ENCODE assay signal across 17 mouse cellular contexts in the genomic region with DNA sequence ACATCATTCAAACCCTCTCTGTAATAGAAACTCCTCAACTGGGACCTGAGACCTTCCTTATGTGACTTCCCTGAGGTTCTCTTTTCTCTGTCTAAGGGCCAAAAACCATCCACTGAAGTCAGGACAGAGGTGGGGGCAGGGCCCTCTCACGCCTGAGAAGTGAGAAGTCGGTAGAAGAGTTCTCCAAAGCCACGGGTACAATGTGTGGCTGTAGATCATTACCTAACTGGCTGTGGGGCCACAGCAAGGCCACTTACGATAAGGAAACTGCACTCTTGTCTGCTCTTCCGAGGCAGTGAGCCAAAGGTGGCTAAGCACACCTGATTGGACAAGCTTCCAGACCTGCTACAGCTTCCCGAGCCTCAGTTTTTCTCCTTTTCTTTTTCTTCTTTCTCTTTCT. TPM values are rescaled to one million over a fixed set of nuclear protein-coding genes. Genes with fewer than 3 reads are reported as not detected.
DNase-seq lines count a peak whose midpoint lies in the region; ATAC-seq and TF ChIP-seq lines count a peak whose summit lies in the region.
"Had no signal": no experiment of that assay in that cellular context is flagged by ENCODE, and none has a peak within 500 bp of the region (broad histone marks: within the 10 kb centered on the region; RNA-seq: fewer than 3 reads in every experiment).

No protein-coding gene starts in this region.

- peak; percentile 88 for ATAC-seq in intestine, embryonic 15.5 days
- peak; percentile 88 for ATAC-seq in megakaryocyte-erythroid progenitor cell, adult 5-6 weeks (replicated peaks; ENCODE audit: low FRiP score, low TSS enrichment, poor library complexity, severe bottlenecking)
- ATAC-seq: forebrain, embryonic 14.5 days; midbrain, embryonic 16.5 days had no signal

- peak overlapping the region; percentile 84 for H3K27ac ChIP-seq in bone marrow, adult 2 months (ENCODE audit: control insufficient read depth, insufficient read depth, low read depth, low read length, poor library complexity)
- H3K27ac ChIP-seq in intestine, embryonic 15.5 days = no peak overlapping the region
- H3K27ac ChIP-seq: heart, embryonic 15.5 days; hindbrain, embryonic 14.5 days had no signal

- no peak for TF ChIP-seq POLR2A in bone marrow, adult 2 months (IDR thresholded peaks at IDR 0.05; ENCODE audit: borderline replicate concordance, control insufficient read depth, low read depth, low read length)
- no peak for TF ChIP-seq POLR2A in lung, adult 2 months (IDR thresholded peaks at IDR 0.05; ENCODE audit: borderline replicate concordance, extremely low read depth, low read depth, low read length)

- no peak for TF ChIP-seq CTCF in bone marrow, adult 2 months (IDR thresholded peaks at IDR 0.05; ENCODE audit: control insufficient read depth, insufficient read depth, low read length)
- TF ChIP-seq CTCF in lung, adult 2 months (IDR thresholded peaks at IDR 0.05; ENCODE audit: insufficient read depth, low read length) = no peak

- intact Hi-C loops in left cerebral cortex, postnatal 10 days (cut with DNase I) = no loop called here

- H3K27me3 ChIP-seq in intestine, embryonic 15.5 days (replicated peaks) = no peaks in the 10 kb centered on the region

- peaks cover 8% of the 10 kb centered on the region for H3K4me1 ChIP-seq in bone marrow, adult 2 months (ENCODE audit: control insufficient read depth, insufficient read depth, low read length)
- H3K4me1 ChIP-seq in intestine, embryonic 15.5 days (replicated peaks) = peaks cover 14% of the 10 kb centered on the region
- peaks cover 19% of the 10 kb centered on the region for H3K4me1 ChIP-seq in lung, adult 2 months (ENCODE audit: control insufficient read depth, insufficient read depth, low read length)

- DNase-seq in lung, adult 2 months = peak; percentile 36
- DNase-seq in frontal cortex, adult 2 months (ENCODE audit: extremely low spot score in 1 of 2, low spot score in 1 of 2) = no peak
- no peak for DNase-seq in adrenal gland, adult 18-20 months (ENCODE audit: low spot score in 2 of 2)
- no peak for DNase-seq in left cerebral cortex, postnatal 10 days (ENCODE audit: extremely low spot score in 1 of 2, low spot score in 2 of 2)
- DNase-seq: adrenal gland, postnatal 14 days; gastrocnemius, postnatal 10 days; kidney, postnatal 14 days; layer of hippocampus, postnatal 36 days; thymus, postnatal 25 days had no signal

- no peaks in the 10 kb centered on the region for H3K9me3 ChIP-seq in intestine, embryonic 15.5 days
- H3K9me3 ChIP-seq: heart, embryonic 15.5 days had no signal

- no peak overlapping the region; the same call in 1 of the 2 replicates for H3K4me2 ChIP-seq in intestine, embryonic 15.5 days (replicated peaks)
- H3K4me2 ChIP-seq: heart, embryonic 15.5 days; hindbrain, embryonic 14.5 days had no signal

- 12% methylated on average over 6 of the region's 6 CpGs for WGBS in bone marrow, adult 2 months
- WGBS in intestine, embryonic 15.5 days = 52% methylated on average over 6 of the region's 6 CpGs
- 62% methylated on average over 6 of the region's 6 CpGs for WGBS in lung, adult 2 months

- no peaks in the 10 kb centered on the region for H3K36me3 ChIP-seq in intestine, embryonic 15.5 days
- H3K36me3 ChIP-seq: heart, embryonic 15.5 days had no signal

- no peak overlapping the region for H3K9ac ChIP-seq in intestine, embryonic 15.5 days
- H3K9ac ChIP-seq: heart, embryonic 15.5 days; hindbrain, embryonic 14.5 days had no signal

- no peak overlapping the region for H3K4me3 ChIP-seq in bone marrow, adult 2 months (replicated peaks; ENCODE audit: control insufficient read depth, low read depth, low read length)
- no peak overlapping the region for H3K4me3 ChIP-seq in intestine, embryonic 15.5 days (replicated peaks)
- no peak overlapping the region for H3K4me3 ChIP-seq in lung, adult 2 months (replicated peaks; ENCODE audit: extremely low read depth, low read depth, low read length)
- H3K4me3 ChIP-seq: heart, embryonic 15.5 days had no signal

RNA-seq across cellular contexts. Expression of a gene that starts 16.8 kb away (rescaled TPM):
- polyA plus RNA-seq in bone marrow, adult 2 months (2011; ENCODE audit: insufficient read depth, insufficient read length, low replicate concordance, missing spikeins) = 0.72 and 0.82 TPM in 2 replicates
- polyA plus RNA-seq in intestine, embryonic 15.5 days (2015; fragmentation: Nextera tagmentation; extraction: Ambion mirVana) = 2.7 TPM in 2 replicates
- 25.0 and 25.2 TPM in 2 replicates for polyA plus RNA-seq in lung, adult 2 months (2012; rRNA removed)
- total RNA-seq in megakaryocyte-erythroid progenitor cell, adult 5-6 weeks (2014; fragmentation: Nextera tagmentation) = 0.64 and 0.70 TPM in 2 replicates
- 0.28 and 2.2 TPM in 2 replicates for total RNA-seq in megakaryocyte-erythroid progenitor cell, adult 5-6 weeks (2017)
- polyA plus RNA-seq in frontal cortex, adult 2 months (2012; rRNA removed) = 0.57 and 0.58 TPM in 2 replicates
- total RNA-seq in adrenal gland, adult 18-20 months (2021) = 1 to 10 TPM; 1.7 to 4.7 TPM
- under 1 TPM; 0.58 to 0.67 TPM for total RNA-seq in left cerebral cortex, postnatal 10 days (2021)
- polyA plus RNA-seq: neural tube, embryonic 14.5 days had no signal

RNA-seq across cellular contexts. Expression of a gene that starts 55.0 kb away (rescaled TPM):
- 1.3 TPM in 2 replicates for polyA plus RNA-seq in bone marrow, adult 2 months (2011; ENCODE audit: insufficient read depth, insufficient read length, low replicate concordance, missing spikeins)
- polyA plus RNA-seq in intestine, embryonic 15.5 days (2015; fragmentation: Nextera tagmentation; extraction: Ambion mirVana) = 8.4 and 10.4 TPM in 2 replicates
- polyA plus RNA-seq in lung, adult 2 months (2012; rRNA removed) = 59.1 and 61.6 TPM in 2 replicates
- total RNA-seq in megakaryocyte-erythroid progenitor cell, adult 5-6 weeks (2014; fragmentation: Nextera tagmentation) = not detected in 2 replicates
- total RNA-seq in megakaryocyte-erythroid progenitor cell, adult 5-6 weeks (2017) = not detected in 2 replicates
- 3.4 and 4.1 TPM in 2 replicates for polyA plus RNA-seq in frontal cortex, adult 2 months (2012; rRNA removed)
- 1 to 10 TPM; 3.1 to 5.4 TPM for total RNA-seq in adrenal gland, adult 18-20 months (2021)
- total RNA-seq in left cerebral cortex, postnatal 10 days (2021) = 1 to 10 TPM; 3.5 to 4.0 TPM
